Mouse (Mus musculus): Measurements from ENCODE around the gene Acat2. TPM values are rescaled to one million over a fixed set of nuclear protein-coding genes. Genes with fewer than 3 reads are reported as not detected.
"Not testable (repeated sequence)": the region's sequence is repeated elsewhere in the genome, so short reads cannot be mapped to it uniquely, and the experiment has no call there.

The Acat2 gene
- polyA plus RNA-seq, 1 experiment from 2014 or later = 39.1 TPM

GRCm38 (mm10) chr17:12935719-12936118 lies 24.8 kb downstream of the Acat2 start:
- no peaks in the 10 kb centered on the region for H3K27me3 ChIP-seq (ENCODE audit: insufficient read depth, low read length)
- TF ChIP-seq CTCF (IDR thresholded peaks at IDR 0.05; ENCODE audit: low read depth) (no peak), EP300 (IDR thresholded peaks at IDR 0.05; ENCODE audit: low read depth) (peak; percentile 72; the same call in 1 of the 2 replicates)
- ATAC-seq = peak; percentile 69

GRCm38 (mm10) chr17:12931576-12931975 lies 29.0 kb downstream of the Acat2 start:
- H3K36me3 ChIP-seq (replicated peaks; ENCODE audit: insufficient read depth, low read length); H3K9me3 ChIP-seq (ENCODE audit: low read length); H3K4me2 ChIP-seq (ENCODE audit: low read depth, low read length); DNase-seq; ATAC-seq; H3K4me3 ChIP-seq (ENCODE audit: low read depth, low read length); H3K27ac ChIP-seq (ENCODE audit: low read depth); H3K4me1 ChIP-seq (ENCODE audit: insufficient read depth); H3K9ac ChIP-seq (replicated peaks); H3K27me3 ChIP-seq (ENCODE audit: insufficient read depth, low read length): not testable (repeated sequence)
- WGBS (ENCODE audit: insufficient replicate concordance) = 86% methylated on average over 5 of the region's 5 CpGs

More at GRCm38 (mm10) chr17:12935719-12936118, 24.8 kb downstream of the Acat2 start:
- Histone ChIP-seq H3K4me1 (ENCODE audit: insufficient read depth) (peaks cover 3% of the 10 kb centered on the region; the same call in 1 of the 2 replicates), H3K4me3 (ENCODE audit: low read depth, low read length) (no peak overlapping the region), H3K36me3 (replicated peaks; ENCODE audit: insufficient read depth, low read length) (no peaks in the 10 kb centered on the region), H3K9me3 (ENCODE audit: low read length) (no peaks in the 10 kb centered on the region), H3K4me2 (ENCODE audit: low read depth, low read length) (no peak overlapping the region), H3K27ac (ENCODE audit: low read depth) (peak overlapping the region; percentile 71), H3K9ac (replicated peaks) (no peak overlapping the region)
- no peak for DNase-seq
- WGBS (ENCODE audit: insufficient replicate concordance) = 40% methylated on average over 4 of the region's 4 CpGs

- H3K4me3 ChIP-seq (ENCODE audit: low read depth, low read length) = no peak overlapping the region
- no peaks in the 10 kb centered on the region for H3K27me3 ChIP-seq (ENCODE audit: insufficient read depth, low read length)
- no peaks in the 10 kb centered on the region; the same call in 1 of the 2 replicates for H3K4me1 ChIP-seq (ENCODE audit: insufficient read depth)
- ATAC-seq (no peak), DNase-seq (no peak)
- H3K9ac ChIP-seq (replicated peaks) = no peak overlapping the region
- WGBS (ENCODE audit: insufficient replicate concordance) = 86% methylated on average over 8 of the region's 8 CpGs
- TF ChIP-seq CTCF (IDR thresholded peaks at IDR 0.05; ENCODE audit: low read depth) (no peak), EP300 (IDR thresholded peaks at IDR 0.05; ENCODE audit: low read depth) (no peak)
- H3K4me2 ChIP-seq (ENCODE audit: low read depth, low read length) = no peak overlapping the region
- peaks cover 47% of the 10 kb centered on the region for H3K36me3 ChIP-seq (replicated peaks; ENCODE audit: insufficient read depth, low read length)
- H3K27ac ChIP-seq (ENCODE audit: low read depth) = peak overlapping the region; percentile 82
- H3K9me3 ChIP-seq (ENCODE audit: low read length) = no peaks in the 10 kb centered on the region
These were observed 34.8 kb downstream of the Acat2 start for GRCm38 (mm10) chr17:12925703-12926180.

- ATAC-seq (peak; percentile 91), DNase-seq (peak; percentile 53)
- peaks cover 54% of the 10 kb centered on the region for H3K36me3 ChIP-seq (replicated peaks; ENCODE audit: insufficient read depth, low read length)
- WGBS (ENCODE audit: insufficient replicate concordance) = 61% methylated on average over 3 of the region's 3 CpGs
- H3K9ac ChIP-seq (replicated peaks) = no peak overlapping the region
- peak overlapping the region; percentile 82 for H3K27ac ChIP-seq (ENCODE audit: low read depth)
- no peak overlapping the region for H3K4me2 ChIP-seq (ENCODE audit: low read depth, low read length)
- no peaks in the 10 kb centered on the region for H3K27me3 ChIP-seq (ENCODE audit: insufficient read depth, low read length)
- TF ChIP-seq CTCF (IDR thresholded peaks at IDR 0.05; ENCODE audit: low read depth) (no peak), EP300 (IDR thresholded peaks at IDR 0.05; ENCODE audit: low read depth) (peak; percentile 82)
- H3K4me3 ChIP-seq (ENCODE audit: low read depth, low read length) = no peak overlapping the region
- no peaks in the 10 kb centered on the region for H3K9me3 ChIP-seq (ENCODE audit: low read length)
- H3K4me1 ChIP-seq (ENCODE audit: insufficient read depth) = no peaks in the 10 kb centered on the region; the same call in 1 of the 2 replicates
These were observed 35.5 kb downstream of the Acat2 start for GRCm38 (mm10) chr17:12925001-12925400.

GRCm38 (mm10) chr17:12921073-12921472 lies 39.5 kb downstream of the Acat2 start:
- H3K27ac ChIP-seq (ENCODE audit: low read depth) = no peak overlapping the region
- H3K4me2 ChIP-seq (ENCODE audit: low read depth, low read length) = no peak overlapping the region
- H3K9ac ChIP-seq (replicated peaks) = no peak overlapping the region
- peaks cover 69% of the 10 kb centered on the region for H3K36me3 ChIP-seq (replicated peaks; ENCODE audit: insufficient read depth, low read length)
- H3K4me3 ChIP-seq (ENCODE audit: low read depth, low read length) = no peak overlapping the region
- H3K4me1 ChIP-seq (ENCODE audit: insufficient read depth) = peaks cover 4% of the 10 kb centered on the region; the same call in 1 of the 2 replicates
- no peaks in the 10 kb centered on the region for H3K27me3 ChIP-seq (ENCODE audit: insufficient read depth, low read length)
- no peak for DNase-seq
- TF ChIP-seq EP300 (IDR thresholded peaks at IDR 0.05; ENCODE audit: low read depth) (no peak), CTCF (IDR thresholded peaks at IDR 0.05; ENCODE audit: low read depth) (no peak)
- no peak for ATAC-seq
- no peaks in the 10 kb centered on the region for H3K9me3 ChIP-seq (ENCODE audit: low read length)
- 82% methylated on average over 1 of the region's 1 CpGs for WGBS (ENCODE audit: insufficient replicate concordance)

- WGBS (ENCODE audit: insufficient replicate concordance) = under 1% methylated on average over 40 of the region's 40 CpGs
These were observed 43.8 kb downstream of the Acat2 start for GRCm38 (mm10) chr17:12916588-12917380.

More at GRCm38 (mm10) chr17:12916588-12917380, 43.8 kb downstream of the Acat2 start:
- Histone ChIP-seq H3K27ac (ENCODE audit: low read depth) (peak overlapping the region; percentile 90), H3K4me1 (ENCODE audit: insufficient read depth) (0 out of 2 replicates have a peak, but pooled peaks cover 4% of the 10 kb centered on the region), H3K36me3 (replicated peaks; ENCODE audit: insufficient read depth, low read length) (peaks cover 50% of the 10 kb centered on the region), H3K9ac (replicated peaks) (peak overlapping the region; percentile 95), H3K4me3 (ENCODE audit: low read depth, low read length) (peak overlapping the region; percentile 94), H3K27me3 (ENCODE audit: insufficient read depth, low read length) (no peaks in the 10 kb centered on the region), H3K4me2 (ENCODE audit: low read depth, low read length) (peak overlapping the region; percentile 96), H3K9me3 (ENCODE audit: low read length) (no peaks in the 10 kb centered on the region)
- ATAC-seq = peak; percentile 45
- DNase-seq = peak; percentile 68
- TF ChIP-seq CTCF (IDR thresholded peaks at IDR 0.05; ENCODE audit: low read depth) = no peak
- TF ChIP-seq EP300 (IDR thresholded peaks at IDR 0.05; ENCODE audit: low read depth) = no peak
